Mouse (Mus musculus): ENCODE data around the gene Serf1. TPM values are rescaled to one million over a fixed set of nuclear protein-coding genes. Genes with fewer than 3 reads are reported as not detected.
"Not testable (repeated sequence)": the region's sequence is repeated elsewhere in the genome, so short reads cannot be mapped to it uniquely, and the experiment has no call there.

The Serf1 gene
- total RNA-seq (2021): 10 to 100 TPM; 11.0 to 12.7 TPM
- long read RNA-seq, experiment 1, transcript Serf1-201 (3 exons, 601 nt): major isoform, 17 of 17 reads
- long read RNA-seq, experiment 1, partial matches to known transcripts: 0 of 17 reads
- long read RNA-seq, experiment 1, other reads (novel, unspliced or antisense): 0 of 17 reads
- long read RNA-seq, experiment 2, transcript Serf1-201 (3 exons, 601 nt): major isoform, 11 of 11 reads
- long read RNA-seq, experiment 2, partial matches to known transcripts: 0 of 11 reads
- long read RNA-seq, experiment 2, other reads (novel, unspliced or antisense): 0 of 11 reads

DNA sequence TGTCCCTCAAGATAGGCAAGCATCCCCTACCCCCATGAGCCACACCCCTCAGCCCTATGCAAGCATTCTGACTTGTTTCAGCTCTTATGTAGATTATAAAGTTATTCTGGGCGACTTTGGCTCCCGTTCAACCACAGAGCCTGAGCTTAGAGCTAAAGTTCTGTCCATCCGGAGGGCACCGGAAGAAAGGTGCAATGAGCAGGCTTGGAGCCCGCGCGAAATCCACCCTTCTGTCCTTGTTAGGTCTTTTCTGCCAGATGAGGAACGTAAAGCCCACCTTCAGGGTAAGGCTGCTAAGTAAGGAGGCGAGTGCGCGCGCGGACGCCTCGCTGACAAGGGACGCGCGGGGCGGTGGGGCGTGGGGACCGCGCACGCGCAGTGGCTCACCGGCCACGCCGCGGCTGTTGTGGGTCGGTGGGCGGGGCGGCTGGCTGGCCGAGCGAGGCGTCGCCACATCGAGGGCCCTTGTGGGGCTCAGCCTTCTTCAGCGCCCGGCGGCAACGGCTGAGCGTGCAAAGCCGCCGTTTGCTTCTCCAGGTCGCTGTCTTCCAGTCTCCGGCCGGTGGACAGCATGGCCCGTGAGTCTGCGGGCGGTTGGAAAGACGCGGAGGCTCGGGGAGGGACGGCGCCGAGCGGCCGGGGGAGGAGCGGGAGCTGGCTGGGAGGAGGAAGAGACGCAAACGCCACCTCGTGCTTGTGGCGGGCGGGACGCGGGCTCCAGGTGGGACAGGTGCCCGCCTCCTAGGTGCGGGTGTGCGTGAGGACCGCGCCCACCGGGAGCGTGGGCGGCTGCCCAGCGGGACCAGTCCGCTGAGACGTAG lies at the start of gene Serf1:
Gene Serf1 (plus strand): TSS at position 361 of the 821 bp plus-strand sequence.
- peak; percentile 84 for DNase-seq
- intact Hi-C loops (cut with DNase I; ENCODE audit: low total_unique reads): no loop called here

GRCm38 (mm10) chr13:100063936-100064335 lies 43.9 kb upstream of the Serf1 start:
- DNase-seq: no peak
- intact Hi-C loops (cut with DNase I; ENCODE audit: low total_unique reads): no loop called here

DNA sequence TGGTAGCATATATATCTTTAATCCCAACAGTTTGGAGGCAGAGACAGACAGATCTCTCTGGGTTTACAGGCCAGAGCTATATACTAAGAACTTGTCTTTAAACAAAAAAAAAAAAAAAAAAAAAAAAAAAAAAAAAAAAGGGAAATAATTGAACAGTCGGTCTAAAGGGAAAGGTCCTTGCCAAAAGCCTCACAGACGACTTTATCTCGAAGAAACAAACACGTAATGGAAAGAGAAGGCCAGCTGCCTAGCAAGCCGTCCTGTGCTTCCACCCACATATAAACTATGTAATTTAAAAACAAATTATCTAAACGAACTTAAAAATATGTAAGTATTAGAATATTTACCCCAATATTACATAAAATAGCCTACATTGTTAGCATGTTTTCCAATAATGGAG lies 40.0 kb upstream of the Serf1 start:
- DNase-seq: no peak
- intact Hi-C loops (cut with DNase I; ENCODE audit: low total_unique reads): no loop called here

- DNase-seq: no peak
These were observed 36.3 kb upstream of the Serf1 start for GRCm38 (mm10) chr13:100071473-100071872.

GRCm38 (mm10) chr13:100098808-100099207 lies 9.0 kb upstream of the Serf1 start:
- intact Hi-C loops (cut with DNase I; ENCODE audit: low total_unique reads): no loop called here
- no peak for DNase-seq

More at GRCm38 (mm10) chr13:100071473-100071872, 36.3 kb upstream of the Serf1 start:
- intact Hi-C loops (cut with DNase I; ENCODE audit: low total_unique reads): loop anchor here (10.0 kb wide), 1 partner anchor 47 kb away; no protein-coding TSS in a partner anchor

DNA sequence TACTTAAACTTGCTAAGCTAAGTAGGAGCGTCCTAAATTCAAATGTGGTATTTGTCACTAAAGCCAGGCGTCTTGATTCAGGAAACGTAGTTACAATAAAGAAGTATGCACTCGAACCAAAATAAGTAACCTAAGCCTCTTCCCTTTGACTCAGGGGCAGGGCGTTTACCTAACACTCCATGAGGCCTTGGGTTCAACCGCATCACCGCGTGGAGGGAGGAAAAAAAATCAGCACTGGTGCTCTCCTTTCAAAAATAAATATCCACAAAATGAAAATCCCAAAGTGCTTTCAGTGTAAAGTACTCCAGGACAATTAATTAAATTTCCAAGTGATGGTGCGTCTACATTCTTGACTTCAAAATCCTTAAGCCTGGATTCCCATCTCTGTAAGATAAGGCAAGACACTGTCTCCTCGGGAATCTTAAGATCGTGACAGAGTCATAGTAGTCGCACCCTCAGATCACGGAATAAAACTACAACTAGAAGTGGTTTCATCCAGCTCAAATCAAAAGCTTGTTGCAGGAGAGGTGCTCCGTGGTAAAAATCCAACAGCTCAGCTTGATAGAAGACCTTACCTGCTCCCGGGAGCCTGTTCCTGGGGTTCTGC lies 4.7 kb upstream of the Serf1 start:
- no peak for DNase-seq
- intact Hi-C loops (cut with DNase I; ENCODE audit: low total_unique reads): no loop called here

GRCm38 (mm10) chr13:100103748-100104254 lies 4.0 kb upstream of the Serf1 start, which contains the start of gene Bdp1:
Gene Bdp1 (minus strand): TSS chr13:100104070.
- DNase-seq: peak; percentile 91
- intact Hi-C loops (cut with DNase I; ENCODE audit: low total_unique reads): no loop called here

DNA sequence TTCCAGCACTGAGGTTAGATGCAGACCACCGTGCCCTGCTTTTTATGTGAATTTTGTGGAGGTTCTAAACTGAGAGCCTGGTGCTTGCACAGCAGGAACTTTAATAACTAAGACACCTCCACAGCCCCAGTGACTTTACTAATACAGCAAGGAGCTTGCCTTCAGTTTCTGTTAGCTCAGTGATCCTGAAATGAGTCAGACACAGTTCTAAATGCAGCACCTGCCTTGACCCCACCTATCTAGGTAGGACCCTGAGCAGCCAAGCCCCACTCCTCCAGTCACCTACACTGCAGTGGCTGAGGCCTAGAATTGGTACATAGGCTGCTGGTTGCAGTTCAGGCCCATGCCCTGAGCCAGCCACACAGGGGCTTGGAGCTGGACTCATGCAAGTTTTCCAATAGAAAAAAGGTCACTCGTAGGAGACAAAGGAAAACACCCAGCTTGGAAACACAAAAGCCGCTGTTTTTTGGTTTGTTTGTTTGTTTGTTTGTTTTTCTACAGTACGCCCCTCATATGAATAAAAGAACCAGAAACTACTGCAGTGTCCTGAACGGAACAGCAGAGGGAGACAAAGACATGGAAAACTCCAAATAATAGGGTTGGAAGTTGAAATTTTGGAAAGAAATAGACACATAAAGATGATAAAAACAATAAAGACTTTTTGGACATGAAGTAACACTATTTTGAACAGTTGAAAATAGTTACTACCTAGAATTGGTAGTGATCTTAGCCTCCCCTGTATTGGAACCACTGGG lies 4.6 kb downstream of the Serf1 start:
- DNase-seq: no peak
- intact Hi-C loops (cut with DNase I; ENCODE audit: low total_unique reads): no loop called here

DNA sequence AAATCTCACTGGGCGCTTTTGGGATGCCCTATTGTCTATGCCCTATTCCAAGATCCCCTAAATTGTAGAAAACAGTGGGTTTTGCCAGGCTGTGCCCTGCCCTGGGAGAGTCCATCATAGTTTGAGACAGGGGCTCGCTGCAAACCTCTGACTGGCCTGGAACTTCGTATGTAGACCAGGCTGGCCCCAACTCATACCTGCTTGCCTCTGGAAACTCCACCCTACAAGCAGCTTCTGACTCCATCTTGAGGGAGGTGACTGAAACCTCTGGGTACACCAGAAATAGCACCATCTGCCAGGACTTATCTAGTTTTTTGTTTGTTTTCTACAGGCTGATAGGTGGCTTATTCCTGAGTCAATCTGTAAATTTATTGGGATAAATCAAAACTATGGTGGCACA lies 16.2 kb downstream of the Serf1 start:
- intact Hi-C loops (cut with DNase I; ENCODE audit: low total_unique reads): no loop called here
- no peak for DNase-seq

- intact Hi-C loops (cut with DNase I; ENCODE audit: low total_unique reads): no loop called here
- peak; percentile 90 for DNase-seq
These were observed 16.8 kb downstream of the Serf1 start, which contains the start of gene Smn1 for GRCm38 (mm10) chr13:100124423-100125257. Gene Smn1 (plus strand): TSS chr13:100124852.

- intact Hi-C loops (cut with DNase I; ENCODE audit: low total_unique reads): no loop called here
- DNase-seq: no peak
These were observed 17.4 kb downstream of the Serf1 start for GRCm38 (mm10) chr13:100125258-100125643.

DNA sequence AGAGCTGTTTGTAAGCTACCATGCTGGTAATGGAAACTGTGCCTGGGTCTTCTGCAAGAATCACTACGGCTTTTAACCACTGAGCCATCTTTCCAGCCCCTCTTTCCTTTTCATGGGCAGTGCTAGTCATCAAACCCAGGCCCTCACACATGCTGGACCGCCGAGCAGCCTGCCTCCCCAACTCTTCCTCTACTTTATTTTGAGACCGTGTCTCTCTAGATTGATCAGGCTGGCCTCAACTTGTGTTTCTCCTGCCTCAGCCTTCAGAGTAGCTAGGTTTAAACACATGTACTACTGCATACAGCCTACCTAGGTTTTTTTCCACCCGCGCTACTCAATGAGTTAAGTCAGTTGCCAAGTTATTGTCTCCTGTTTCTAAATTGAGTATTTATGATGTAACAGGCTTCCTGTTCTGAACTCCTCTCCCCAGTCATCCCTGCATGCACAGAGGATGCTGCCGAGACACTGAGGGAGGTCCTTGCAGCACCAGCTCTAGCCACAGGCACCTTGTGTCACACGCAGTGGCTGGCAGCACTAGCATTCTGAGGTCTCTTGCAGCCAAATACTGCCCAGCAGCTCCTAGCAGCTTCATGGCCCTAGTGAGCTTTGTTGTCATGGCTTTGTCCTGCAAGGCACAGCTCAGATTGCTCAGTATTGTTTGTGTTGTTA lies 34.0 kb downstream of the Serf1 start:
- no peak for DNase-seq
- intact Hi-C loops (cut with DNase I; ENCODE audit: low total_unique reads): no loop called here

DNA sequence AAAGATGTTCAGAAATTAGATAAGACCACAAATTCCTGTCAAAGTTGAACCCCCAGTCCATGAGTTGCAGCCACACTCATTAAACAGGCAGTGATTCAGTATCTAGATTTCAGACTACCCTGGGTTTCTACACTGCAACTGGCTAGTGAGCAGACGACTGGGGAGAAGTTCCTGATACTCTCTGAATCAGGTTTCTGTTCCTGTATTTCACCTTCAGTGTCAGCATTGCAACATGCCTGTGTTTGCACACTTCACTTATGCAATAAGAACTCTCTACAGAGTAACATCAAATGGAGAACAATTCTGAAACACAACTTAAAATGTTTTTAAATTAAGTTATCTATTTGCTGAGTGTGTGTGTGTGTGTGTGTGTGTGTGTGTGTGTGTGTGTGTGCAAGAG lies 44.8 kb downstream of the Serf1 start:
- DNase-seq: no peak
- intact Hi-C loops (cut with DNase I; ENCODE audit: low total_unique reads): no loop called here

DNA sequence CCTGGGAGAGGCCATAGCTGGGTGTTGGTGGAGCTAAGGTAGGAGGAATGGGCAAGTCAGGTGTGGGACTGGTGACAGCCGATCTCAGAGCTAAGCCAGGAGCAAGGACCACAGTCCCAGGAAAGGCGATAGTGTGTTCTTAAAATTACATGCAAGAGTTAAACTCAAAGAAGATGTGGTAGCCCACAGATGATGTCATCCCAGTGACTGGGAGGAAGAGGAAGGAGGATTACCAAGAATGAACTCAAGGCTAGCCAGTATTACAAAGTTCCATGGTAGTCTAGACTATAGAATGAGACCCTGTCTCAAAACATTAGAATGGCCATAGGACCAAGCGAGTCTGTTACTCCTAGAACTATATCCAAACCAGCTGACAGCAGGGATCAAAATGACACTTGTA lies 48.8 kb downstream of the Serf1 start:
- intact Hi-C loops (cut with DNase I; ENCODE audit: low total_unique reads): no loop called here
- DNase-seq: no peak

DNA sequence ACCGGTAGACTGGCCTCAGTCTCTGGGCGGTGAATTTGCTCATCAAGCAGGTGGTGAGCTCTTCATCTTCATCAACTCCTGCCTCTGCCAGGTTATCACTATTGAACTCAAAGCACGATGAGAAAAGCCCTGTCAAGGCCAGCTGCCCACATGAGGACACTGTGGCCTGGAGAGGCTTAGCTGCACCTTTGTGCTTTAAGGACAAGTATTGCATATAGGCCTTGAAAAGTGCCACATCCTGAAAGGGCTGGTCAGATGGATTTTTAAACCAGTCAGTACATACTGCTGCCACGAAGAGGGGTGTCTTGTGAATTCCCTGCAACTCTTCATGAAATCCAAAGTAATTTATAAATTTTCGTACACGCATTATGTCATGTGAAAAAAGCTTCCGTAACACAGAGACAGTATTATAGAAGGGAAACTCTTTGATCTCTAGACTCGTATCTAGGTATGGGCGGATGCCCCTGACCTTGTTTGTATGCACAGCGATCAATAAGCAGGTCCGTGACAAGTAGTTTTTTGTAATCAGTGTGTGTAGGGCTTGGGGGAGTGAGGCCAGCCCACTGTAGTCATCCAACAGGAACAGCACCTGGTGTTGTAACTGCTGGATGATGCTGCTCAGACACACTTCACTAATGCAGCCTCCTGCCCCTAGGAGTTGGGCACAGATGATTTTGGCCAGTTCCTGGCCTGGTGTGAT lies 53.5 kb downstream of the Serf1 start:
- DNase-seq; intact Hi-C loops (cut with DNase I; ENCODE audit: low total_unique reads): not testable (repeated sequence)

DNA sequence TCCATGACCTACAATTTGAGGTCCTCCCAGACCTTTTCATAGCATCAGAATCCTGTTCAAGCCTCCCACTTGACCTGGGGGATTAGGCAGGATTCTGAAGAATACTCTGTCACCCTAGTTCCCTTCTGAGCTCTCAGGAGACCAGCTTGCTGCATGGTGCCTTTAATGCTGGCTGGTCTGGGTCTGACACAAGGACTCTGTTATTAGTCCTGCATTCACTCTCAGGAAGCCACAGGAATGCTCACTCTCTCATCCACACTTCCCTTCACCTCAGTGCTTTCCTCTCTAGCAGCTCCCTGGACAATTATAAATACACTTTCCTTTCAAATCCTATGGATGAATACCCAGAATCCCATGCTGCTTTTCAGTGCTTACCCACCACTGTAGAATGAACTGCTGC lies 54.7 kb downstream of the Serf1 start:
- intact Hi-C loops (cut with DNase I; ENCODE audit: low total_unique reads); DNase-seq: not testable (repeated sequence)

Data from gastrocnemius, postnatal 14 days (tissue).